Mouse (Mus musculus): ENCODE results near the gene Dok1. TPM values are rescaled to one million over a fixed set of nuclear protein-coding genes. Genes with fewer than 3 reads are reported as not detected.
A peak's percentile ranks its signal among the peaks of the same experiment; 100 is the strongest.

Dok1 gene
- polyA plus RNA-seq, 1 experiment from 2014 or later: 15.7 TPM

- peaks cover 19% of the 10 kb centered on the region for H3K4me1 ChIP-seq (ENCODE audit: control insufficient read depth, low read depth, low read length)
- H3K9ac ChIP-seq (ENCODE audit: low read depth, low read length): no peak overlapping the region
- WGBS (ENCODE audit: insufficient replicate concordance): 1% methylated on average over 69 of the region's 69 CpGs
- peaks cover 99% of the 10 kb centered on the region for H3K27me3 ChIP-seq (ENCODE audit: control insufficient read depth, insufficient read depth, low read depth, low read length)
- ATAC-seq (ENCODE audit: low read depth): no peak
- no peak overlapping the region for H3K27ac ChIP-seq (ENCODE audit: low read length)
- no peak overlapping the region for H3K4me2 ChIP-seq (ENCODE audit: low read depth, low read length)
- no peaks in the 10 kb centered on the region for H3K9me3 ChIP-seq (replicated peaks; ENCODE audit: control insufficient read depth, low read length)
- H3K4me3 ChIP-seq (ENCODE audit: low read depth, low read length): peak overlapping the region; percentile 13
- H3K36me3 ChIP-seq (ENCODE audit: control insufficient read depth, insufficient read depth): no peaks in the 10 kb centered on the region
Measured at GRCm38 (mm10) chr6:83069488-83070246, 36.4 kb upstream of the Dok1 start.

GRCm38 (mm10) chr6:83068706-83069487 is 35.6 kb upstream of the Dok1 start:
- no peak overlapping the region for H3K27ac ChIP-seq (ENCODE audit: low read length)
- peaks cover 19% of the 10 kb centered on the region for H3K4me1 ChIP-seq (ENCODE audit: control insufficient read depth, low read depth, low read length)
- H3K36me3 ChIP-seq (ENCODE audit: control insufficient read depth, insufficient read depth): no peaks in the 10 kb centered on the region
- 2% methylated on average over 78 of the region's 81 CpGs for WGBS (ENCODE audit: insufficient replicate concordance)
- peak overlapping the region; percentile 55 for H3K4me2 ChIP-seq (ENCODE audit: low read depth, low read length)
- no peak for ATAC-seq (ENCODE audit: low read depth)
- no peak overlapping the region for H3K9ac ChIP-seq (ENCODE audit: low read depth, low read length)
- H3K9me3 ChIP-seq (replicated peaks; ENCODE audit: control insufficient read depth, low read length): no peaks in the 10 kb centered on the region
- peaks cover 99% of the 10 kb centered on the region for H3K27me3 ChIP-seq (ENCODE audit: control insufficient read depth, insufficient read depth, low read depth, low read length)
- peak overlapping the region; percentile 34 for H3K4me3 ChIP-seq (ENCODE audit: low read depth, low read length)

- 9% methylated on average over 8 of the region's 8 CpGs for WGBS (ENCODE audit: insufficient replicate concordance)
- peak overlapping the region; percentile 55; the same call in 1 of the 2 replicates for H3K4me2 ChIP-seq (ENCODE audit: low read depth, low read length)
- no peak overlapping the region for H3K27ac ChIP-seq (ENCODE audit: low read length)
- H3K9me3 ChIP-seq (replicated peaks; ENCODE audit: control insufficient read depth, low read length): no peaks in the 10 kb centered on the region
- H3K27me3 ChIP-seq (ENCODE audit: control insufficient read depth, insufficient read depth, low read depth, low read length): peaks cover 100% of the 10 kb centered on the region
- H3K9ac ChIP-seq (ENCODE audit: low read depth, low read length): no peak overlapping the region
- ATAC-seq (ENCODE audit: low read depth): no peak
- no peaks in the 10 kb centered on the region for H3K36me3 ChIP-seq (ENCODE audit: control insufficient read depth, insufficient read depth)
- H3K4me1 ChIP-seq (ENCODE audit: control insufficient read depth, low read depth, low read length): peaks cover 19% of the 10 kb centered on the region
- no peak overlapping the region for H3K4me3 ChIP-seq (ENCODE audit: low read depth, low read length)
Measured at GRCm38 (mm10) chr6:83068221-83068620, 35.0 kb upstream of the Dok1 start.

- Histone ChIP-seq H3K4me2 (ENCODE audit: low read depth, low read length) (no peak overlapping the region), H3K36me3 (ENCODE audit: control insufficient read depth, insufficient read depth) (no peaks in the 10 kb centered on the region), H3K4me1 (ENCODE audit: control insufficient read depth, low read depth, low read length) (peaks cover 19% of the 10 kb centered on the region), H3K27ac (ENCODE audit: low read length) (no peak overlapping the region), H3K9me3 (replicated peaks; ENCODE audit: control insufficient read depth, low read length) (no peaks in the 10 kb centered on the region), H3K27me3 (ENCODE audit: control insufficient read depth, insufficient read depth, low read depth, low read length) (peaks cover 99% of the 10 kb centered on the region), H3K4me3 (ENCODE audit: low read depth, low read length) (no peak overlapping the region), H3K9ac (ENCODE audit: low read depth, low read length) (no peak overlapping the region)
- no peak for ATAC-seq (ENCODE audit: low read depth)
- WGBS (ENCODE audit: insufficient replicate concordance): 31% methylated on average over 6 of the region's 6 CpGs
Measured at GRCm38 (mm10) chr6:83066441-83066840, 33.2 kb upstream of the Dok1 start.

GRCm38 (mm10) chr6:83065995-83066394 is 32.7 kb upstream of the Dok1 start:
- no peak overlapping the region for H3K4me2 ChIP-seq (ENCODE audit: low read depth, low read length)
- H3K4me3 ChIP-seq (ENCODE audit: low read depth, low read length): no peak overlapping the region
- peaks cover 97% of the 10 kb centered on the region for H3K27me3 ChIP-seq (ENCODE audit: control insufficient read depth, insufficient read depth, low read depth, low read length)
- WGBS (ENCODE audit: insufficient replicate concordance): 27% methylated on average over 8 of the region's 8 CpGs
- no peaks in the 10 kb centered on the region for H3K36me3 ChIP-seq (ENCODE audit: control insufficient read depth, insufficient read depth)
- H3K4me1 ChIP-seq (ENCODE audit: control insufficient read depth, low read depth, low read length): peaks cover 14% of the 10 kb centered on the region
- H3K9ac ChIP-seq (ENCODE audit: low read depth, low read length): no peak overlapping the region
- no peaks in the 10 kb centered on the region for H3K9me3 ChIP-seq (replicated peaks; ENCODE audit: control insufficient read depth, low read length)
- ATAC-seq (ENCODE audit: low read depth): no peak
- no peak overlapping the region for H3K27ac ChIP-seq (ENCODE audit: low read length)

- Histone ChIP-seq H3K9me3 (replicated peaks; ENCODE audit: control insufficient read depth, low read length) (no peaks in the 10 kb centered on the region), H3K4me1 (ENCODE audit: control insufficient read depth, low read depth, low read length) (peaks cover 15% of the 10 kb centered on the region), H3K9ac (ENCODE audit: low read depth, low read length) (no peak overlapping the region; the same call in 1 of the 2 replicates), H3K4me2 (ENCODE audit: low read depth, low read length) (peak overlapping the region; percentile 30), H3K27me3 (ENCODE audit: control insufficient read depth, insufficient read depth, low read depth, low read length) (peaks cover 24% of the 10 kb centered on the region), H3K4me3 (ENCODE audit: low read depth, low read length) (peak overlapping the region; percentile 38), H3K27ac (ENCODE audit: low read length) (no peak overlapping the region), H3K36me3 (ENCODE audit: control insufficient read depth, insufficient read depth) (peaks cover 15% of the 10 kb centered on the region)
- no peak for ATAC-seq (ENCODE audit: low read depth)
- WGBS (ENCODE audit: insufficient replicate concordance): 70% methylated on average over 2 of the region's 2 CpGs
Measured at GRCm38 (mm10) chr6:83058725-83059124, 25.5 kb upstream of the Dok1 start.

- Histone ChIP-seq H3K4me1 (ENCODE audit: control insufficient read depth, low read depth, low read length) (peaks cover 21% of the 10 kb centered on the region), H3K9me3 (replicated peaks; ENCODE audit: control insufficient read depth, low read length) (no peaks in the 10 kb centered on the region), H3K4me3 (ENCODE audit: low read depth, low read length) (peak within 1 kb of the TSS; percentile 38), H3K9ac (ENCODE audit: low read depth, low read length) (no peak within 1 kb of the TSS; the same call in 1 of the 2 replicates), H3K27ac (ENCODE audit: low read length) (0 out of 2 replicates have a peak within 1 kb of the TSS, but pooled peaks have one; percentile 16), H3K36me3 (ENCODE audit: control insufficient read depth, insufficient read depth) (peaks cover 15% of the 10 kb centered on the region), H3K4me2 (ENCODE audit: low read depth, low read length) (peak within 1 kb of the TSS; percentile 30), H3K27me3 (ENCODE audit: control insufficient read depth, insufficient read depth, low read depth, low read length) (peaks cover 15% of the 10 kb centered on the region)
- WGBS (ENCODE audit: insufficient replicate concordance): 48% methylated on average over 3 of the region's 3 CpGs
- ATAC-seq (ENCODE audit: low read depth): peak; percentile 12
Measured at GRCm38 (mm10) chr6:83057790-83058189, 24.5 kb upstream of the Dok1 start, which contains the start of gene Dqx1. Gene Dqx1, plus strand, starts transcription at chr6:83057844.

- under 1% methylated on average over 50 of the region's 50 CpGs for WGBS (ENCODE audit: insufficient replicate concordance)
- peak within 1 kb of the TSS; percentile 92 for H3K9ac ChIP-seq (ENCODE audit: low read depth, low read length)
- no peaks in the 10 kb centered on the region for H3K9me3 ChIP-seq (replicated peaks; ENCODE audit: control insufficient read depth, low read length)
- peaks cover 31% of the 10 kb centered on the region for H3K4me1 ChIP-seq (ENCODE audit: control insufficient read depth, low read depth, low read length)
- H3K36me3 ChIP-seq (ENCODE audit: control insufficient read depth, insufficient read depth): peaks cover 28% of the 10 kb centered on the region
- peak within 1 kb of the TSS; percentile 96 for H3K4me2 ChIP-seq (ENCODE audit: low read depth, low read length)
- H3K27ac ChIP-seq (ENCODE audit: low read length): peak within 1 kb of the TSS; percentile 93
- ATAC-seq (ENCODE audit: low read depth): peak; percentile 9
- peak within 1 kb of the TSS; percentile 90 for H3K4me3 ChIP-seq (ENCODE audit: low read depth, low read length)
- no peaks in the 10 kb centered on the region for H3K27me3 ChIP-seq (ENCODE audit: control insufficient read depth, insufficient read depth, low read depth, low read length)
Measured at GRCm38 (mm10) chr6:83054871-83055431, 21.7 kb upstream of the Dok1 start, which contains the start of gene Htra2. Gene Htra2, minus strand, starts transcription at chr6:83055273.
